Mouse (Mus musculus) liver, postnatal 0 days (tissue): ENCODE measurements around the gene 1110051M20Rik.

Source experiments
- CTCF ChIP-seq: sonication (generic); IDR thresholded peaks from 2 replicates; pipeline ENCODE4 v1.5.1; 2016; ENCODE audit warnings: antibody characterized with exemption, low read depth
- EP300 ChIP-seq: IDR thresholded peaks from 2 replicates; pipeline ENCODE4 v1.6.1; 2016; ENCODE audit warnings: antibody characterized with exemption, low read depth, mild to moderate bottlenecking

- TF ChIP-seq CTCF (no peak), EP300 (no peak)
Observed at GRCm38 (mm10) chr2:91269687-91270133, 174.8 kb downstream of the 1110051M20Rik start.
